Mouse (Mus musculus): ENCODE results near the gene Slc24a3.
A peak's percentile ranks its signal among the peaks of the same experiment; 100 is the strongest.

The Slc24a3 gene

DNA sequence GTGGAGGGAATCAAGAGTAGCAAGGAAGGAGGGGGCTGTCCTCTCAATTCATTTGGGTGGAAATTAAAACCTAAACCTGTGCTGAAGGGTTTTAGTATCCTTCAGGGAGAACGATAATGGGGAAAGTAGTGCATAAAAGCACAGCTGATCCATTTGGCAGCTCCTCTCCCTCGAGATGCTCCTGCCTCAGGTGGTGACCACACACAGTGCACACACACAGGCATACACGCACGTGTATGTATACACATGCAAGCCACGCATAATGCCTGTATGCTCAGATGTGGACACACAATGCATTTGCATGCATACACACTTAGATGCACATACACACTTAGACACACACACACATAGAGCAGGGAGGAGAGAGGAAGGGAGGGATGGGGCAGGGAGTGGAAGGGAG lies 206.2 kb downstream of the Slc24a3 start:
- DNase-seq, result no peak

DNA sequence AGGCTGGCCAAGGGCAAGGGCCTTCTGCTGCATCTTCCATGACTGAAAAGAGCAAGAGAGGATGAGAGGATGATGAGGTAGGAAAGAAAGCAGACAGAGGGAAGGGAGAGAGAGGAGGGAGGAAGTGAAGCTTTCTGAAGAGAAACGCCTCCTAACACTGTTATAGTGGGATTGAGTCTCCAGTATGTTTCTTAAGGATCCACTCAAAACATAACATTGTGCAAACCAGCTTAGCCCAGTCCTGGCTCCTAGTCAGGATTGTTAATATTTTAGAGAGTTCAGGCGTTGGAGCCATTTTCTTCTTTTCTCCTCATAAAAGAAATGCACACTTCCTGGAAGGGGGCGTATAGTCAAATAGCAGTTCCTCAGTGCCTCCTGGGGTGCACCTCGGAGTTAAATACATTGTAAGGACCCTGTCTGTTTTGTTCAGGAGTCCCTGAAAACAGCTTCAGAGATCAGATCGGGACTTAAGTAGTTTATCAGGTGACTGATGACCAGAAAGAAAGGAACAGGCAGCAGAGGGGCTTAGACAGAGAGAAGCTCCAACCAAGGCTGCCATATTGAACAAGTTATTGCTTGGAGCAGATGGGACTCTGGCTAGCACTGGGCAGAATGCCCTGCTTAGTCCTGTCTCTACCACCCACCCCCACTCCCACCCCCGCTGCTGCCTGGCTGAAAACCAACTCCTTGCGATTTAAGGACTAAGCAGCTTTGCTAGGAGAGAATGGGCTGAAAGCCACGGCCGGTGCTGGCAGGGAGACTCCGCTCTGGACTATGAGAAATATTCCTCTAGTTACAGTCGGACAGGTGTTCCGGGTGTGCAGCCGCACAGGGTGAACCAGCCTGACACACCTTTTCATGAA lies 215.6 kb downstream of the Slc24a3 start:
- DNase-seq, result peak; percentile 84 to 86

DNA sequence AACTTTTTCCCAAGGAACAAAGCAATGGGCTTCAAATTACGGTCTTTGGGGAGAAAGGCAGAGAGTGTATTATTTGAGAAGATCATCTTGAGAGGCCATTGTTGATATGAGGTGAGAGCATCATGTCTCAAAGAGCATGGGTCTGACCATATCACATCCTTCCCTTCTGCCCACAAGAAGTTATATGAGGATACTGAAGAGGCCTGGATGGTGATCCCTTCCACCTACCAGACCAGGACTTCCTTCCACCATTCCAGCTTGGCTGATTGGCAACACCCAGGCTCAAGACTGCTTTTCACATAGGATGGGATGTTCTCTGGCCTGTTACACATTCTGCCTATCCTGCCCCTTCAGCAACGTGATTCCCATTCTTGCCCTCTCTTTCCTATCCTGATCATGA lies 216.7 kb downstream of the Slc24a3 start:
- DNase-seq, result no peak

DNA sequence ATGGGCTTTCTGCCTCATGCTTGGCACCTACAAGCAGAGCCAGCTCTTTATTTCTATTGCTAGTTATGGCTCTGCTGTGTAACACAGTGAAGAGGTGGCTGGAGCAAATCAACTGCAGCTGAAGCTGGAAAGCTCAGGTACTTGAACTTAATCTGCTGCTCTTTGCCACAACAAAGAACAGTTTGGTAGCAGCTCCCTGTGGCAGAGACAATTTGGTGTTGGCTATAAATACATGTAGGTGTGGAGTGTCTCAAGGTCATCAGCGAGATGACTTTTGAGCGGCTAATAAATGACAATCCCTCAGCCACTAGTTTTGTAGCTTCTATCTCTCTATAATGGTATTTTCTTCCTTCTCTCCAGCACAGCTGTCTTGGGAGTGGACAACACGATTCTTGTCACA lies 217.7 kb downstream of the Slc24a3 start:
- no peak for DNase-seq

DNA sequence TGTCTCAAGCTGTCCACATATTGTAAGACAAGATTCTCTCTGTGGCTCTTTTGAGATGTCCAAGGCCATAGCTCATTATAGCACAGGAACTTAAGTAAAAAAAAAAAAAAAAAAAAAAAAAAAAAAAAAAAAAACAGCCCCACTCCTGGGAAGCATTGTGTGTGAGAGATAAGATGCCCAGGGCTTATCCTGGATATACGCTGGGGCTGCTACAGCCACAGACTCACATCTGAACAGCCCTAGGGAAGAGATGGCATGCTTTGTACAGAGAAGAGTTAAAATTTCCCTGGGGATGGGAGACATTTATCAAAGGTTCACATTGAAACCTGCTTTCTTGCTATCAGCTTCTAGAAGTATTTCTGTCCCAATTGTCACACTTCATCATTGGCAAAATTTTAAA lies 218.2 kb downstream of the Slc24a3 start:
- no peak for DNase-seq

DNA sequence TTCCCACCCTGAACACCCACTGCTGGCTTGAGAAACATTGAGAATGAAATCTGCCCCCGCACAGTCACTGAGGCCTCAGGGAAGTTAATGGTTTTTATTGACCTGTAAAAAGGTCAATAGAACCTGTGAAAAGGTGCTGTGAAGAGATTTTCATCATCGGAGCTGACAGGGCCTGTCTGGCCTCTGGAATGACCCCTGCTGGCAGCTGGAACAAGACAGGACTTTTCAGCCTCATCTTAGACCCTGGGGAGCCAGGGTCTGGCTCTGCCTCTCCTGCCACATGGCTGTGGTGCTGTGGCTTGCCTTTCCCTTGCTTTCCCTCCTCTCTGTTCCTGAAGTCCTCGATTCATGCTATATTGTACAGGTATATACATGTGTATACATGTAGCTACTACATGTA lies 228.2 kb downstream of the Slc24a3 start:
- no peak for DNase-seq

DNA sequence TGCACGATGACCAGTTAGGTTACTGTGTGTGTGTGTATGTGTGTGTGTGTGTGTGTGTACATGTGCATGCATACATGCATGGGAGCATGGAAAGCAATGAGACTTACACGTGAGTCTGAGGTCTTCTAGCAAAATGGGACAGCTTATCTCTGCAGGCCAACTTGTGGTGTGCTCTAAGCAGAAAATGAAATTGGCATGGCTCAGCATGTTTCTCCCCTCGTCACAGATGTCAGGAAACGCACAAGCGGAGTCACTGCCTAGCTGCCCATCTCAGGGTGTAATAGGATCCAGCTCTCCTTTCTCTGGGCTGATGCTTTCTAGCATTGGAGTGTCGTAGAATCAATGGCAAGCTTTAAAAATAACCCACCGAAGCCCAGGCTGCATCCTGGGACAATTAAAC lies 229.0 kb downstream of the Slc24a3 start:
- DNase-seq, result no peak

DNA sequence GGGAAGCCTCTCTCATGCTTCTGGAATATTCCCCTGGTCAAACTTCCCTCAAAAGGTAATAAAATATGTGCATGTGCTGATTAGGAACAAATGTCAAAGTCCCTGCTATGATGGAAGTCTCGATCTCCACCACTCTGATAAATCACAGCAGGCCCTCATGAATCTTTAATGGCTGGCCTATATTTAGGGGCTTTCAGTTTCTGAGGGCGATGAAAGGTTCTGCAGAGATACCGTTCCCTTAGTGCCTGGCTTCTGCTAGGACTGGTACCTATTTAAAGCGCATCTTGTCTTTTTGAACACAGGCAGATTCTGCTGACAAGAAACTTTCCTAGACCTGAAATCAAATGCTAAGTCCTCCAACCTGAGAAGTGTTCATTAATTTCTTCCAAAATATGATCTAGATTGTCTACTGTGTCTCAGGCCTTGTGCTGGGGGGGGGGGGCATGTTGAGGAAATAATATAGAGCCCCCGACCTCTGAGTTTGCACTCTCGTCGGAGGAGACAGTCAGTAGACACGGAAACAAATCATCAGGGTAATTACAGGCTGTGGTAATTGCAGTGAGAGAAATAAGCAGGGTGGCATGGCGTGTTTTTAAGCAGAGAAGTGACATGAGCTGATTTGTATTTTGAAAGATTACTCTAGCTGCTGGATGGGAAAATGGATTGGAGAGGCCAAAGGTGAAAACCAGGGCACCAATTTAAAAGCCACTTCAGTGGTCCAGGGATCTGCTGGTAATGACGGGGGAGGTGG lies 230.1 kb downstream of the Slc24a3 start:
- DNase-seq, result no peak

DNA sequence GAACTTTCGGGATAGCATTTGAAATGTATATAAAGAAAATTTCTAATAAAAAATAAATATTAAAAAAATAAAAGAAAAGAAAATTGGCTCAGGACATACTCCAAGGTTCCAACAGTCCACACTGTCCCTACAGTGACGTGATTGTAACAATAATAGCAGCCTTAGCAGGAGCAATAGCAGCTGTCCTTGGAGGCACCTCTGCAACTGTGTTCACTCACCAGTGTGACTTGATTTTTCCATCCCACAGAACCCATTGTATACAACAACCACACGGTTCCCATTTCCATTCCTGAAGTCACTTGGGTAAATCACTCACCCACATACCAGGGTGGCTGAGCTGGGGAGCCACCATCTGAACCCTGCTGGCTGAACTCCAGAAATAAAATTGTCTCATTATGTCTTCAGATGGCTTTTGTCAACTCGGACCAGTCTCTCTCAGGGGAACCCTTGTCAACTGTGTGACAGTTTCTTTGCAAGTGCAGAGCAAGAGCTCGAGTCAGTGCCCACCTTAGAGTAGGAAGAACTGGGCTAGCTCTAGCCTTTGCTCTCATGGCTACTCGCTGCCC lies 233.8 kb downstream of the Slc24a3 start:
- no peak for DNase-seq

DNA sequence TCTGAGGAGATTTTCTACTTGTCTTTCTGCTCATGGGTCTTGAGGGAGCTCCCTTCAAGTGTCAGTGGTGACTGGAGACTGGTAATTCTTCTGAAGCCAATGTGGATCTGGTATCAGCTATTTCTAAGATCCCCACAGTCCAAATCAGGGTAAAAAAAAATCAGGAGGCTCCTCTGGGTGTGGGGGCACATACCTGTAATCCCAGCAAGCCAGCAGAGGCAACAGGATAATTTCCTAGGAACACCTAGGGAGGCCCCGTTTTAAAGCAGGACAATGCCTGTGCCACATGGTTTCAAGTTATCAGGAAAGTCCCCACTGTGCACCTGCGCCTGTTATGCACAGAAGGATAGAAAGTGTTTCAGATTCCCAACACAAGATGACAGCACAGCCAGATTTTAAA lies 234.4 kb downstream of the Slc24a3 start:
- no peak for DNase-seq

DNA sequence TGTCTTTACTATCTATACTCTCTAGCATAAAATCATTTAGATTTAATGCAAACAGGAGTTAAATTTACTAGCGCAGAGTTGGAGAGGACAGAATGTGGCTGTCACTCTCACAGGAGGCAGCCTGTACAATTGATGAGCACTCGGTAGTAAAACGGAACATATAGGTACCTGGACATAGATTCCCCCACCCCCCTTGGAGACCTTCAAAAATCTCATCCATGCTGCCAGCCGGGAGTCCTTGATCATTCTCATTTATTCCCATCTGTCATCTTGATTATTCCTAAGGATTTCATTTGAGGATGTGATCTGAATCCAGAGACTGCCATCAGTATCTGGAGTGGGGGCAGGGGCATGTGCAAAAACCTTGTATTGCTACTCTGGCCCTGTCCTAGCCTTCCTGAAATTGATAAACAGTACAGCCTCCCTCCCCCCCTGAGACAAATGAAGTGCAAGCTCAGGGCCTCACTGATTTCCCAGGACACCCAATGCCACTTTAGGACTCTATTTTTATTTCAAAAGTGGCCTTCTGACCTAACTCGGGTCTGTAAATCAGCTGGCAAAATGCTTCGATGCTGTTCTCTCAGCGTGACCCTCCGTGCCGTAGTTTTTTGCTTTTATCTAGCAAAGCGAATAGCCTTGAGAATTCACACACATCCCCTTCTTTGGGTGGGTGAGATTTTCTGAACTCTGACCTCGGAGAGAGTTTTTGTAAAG lies 237.4 kb downstream of the Slc24a3 start:
- DNase-seq, result no peak

DNA sequence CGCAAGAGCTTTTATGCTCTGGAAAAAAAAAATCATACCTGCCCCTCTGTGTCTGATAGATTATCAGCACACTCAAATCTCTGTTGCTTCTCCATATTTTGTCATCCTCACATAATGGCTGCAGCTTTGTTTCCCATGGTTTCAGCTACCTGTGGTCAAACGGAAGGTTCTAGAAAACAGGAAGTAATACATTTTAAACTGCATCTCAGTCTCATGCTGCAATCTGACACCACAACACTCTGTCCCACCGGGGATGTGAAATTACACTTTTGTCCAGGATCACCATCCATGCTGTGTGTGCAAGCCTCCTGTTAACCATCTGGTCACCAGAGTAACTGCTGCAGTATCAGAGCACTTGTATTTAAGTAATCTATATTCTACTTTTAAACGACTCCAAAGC lies 238.2 kb downstream of the Slc24a3 start:
- no peak for DNase-seq

DNA sequence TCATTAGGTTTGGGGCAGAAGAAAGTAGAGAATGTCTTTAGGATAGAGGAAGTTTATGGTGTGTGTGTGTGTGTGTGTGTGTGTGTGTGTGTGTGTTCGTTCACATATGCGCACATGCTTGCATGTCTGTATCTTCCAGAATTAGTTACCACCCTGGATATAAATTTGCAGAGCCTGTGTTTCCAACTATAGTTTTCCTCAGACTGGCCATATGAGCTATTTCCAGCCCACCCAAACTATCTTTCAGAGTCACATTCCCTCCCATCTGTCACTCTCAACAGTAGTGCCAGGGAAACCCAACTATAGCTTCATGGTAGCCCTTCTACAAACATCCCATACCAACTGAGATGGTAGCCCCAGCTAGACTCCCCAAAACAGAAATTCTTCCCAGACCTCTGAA lies 250.2 kb downstream of the Slc24a3 start:
- DNase-seq, result no peak

DNA sequence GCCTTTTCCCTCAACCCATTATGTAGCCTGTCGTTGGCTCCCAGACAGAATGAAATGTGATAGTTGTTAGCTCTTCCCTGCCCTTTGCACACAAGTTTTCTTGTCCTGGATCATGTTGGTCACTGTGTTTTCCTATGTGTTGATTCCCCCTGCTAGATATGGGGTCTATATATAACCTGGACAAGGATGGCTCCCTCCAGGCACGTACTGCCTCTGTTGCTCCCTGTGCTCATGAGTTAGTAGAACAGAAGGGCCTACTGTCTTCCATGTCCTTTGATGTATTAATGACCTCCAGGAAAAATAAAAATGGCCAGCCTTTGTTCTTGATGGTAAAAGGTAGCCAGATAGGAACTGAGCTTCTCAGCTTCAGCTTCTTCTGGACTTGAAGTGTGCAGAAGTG lies 251.5 kb downstream of the Slc24a3 start:
- DNase-seq, result no peak

DNA sequence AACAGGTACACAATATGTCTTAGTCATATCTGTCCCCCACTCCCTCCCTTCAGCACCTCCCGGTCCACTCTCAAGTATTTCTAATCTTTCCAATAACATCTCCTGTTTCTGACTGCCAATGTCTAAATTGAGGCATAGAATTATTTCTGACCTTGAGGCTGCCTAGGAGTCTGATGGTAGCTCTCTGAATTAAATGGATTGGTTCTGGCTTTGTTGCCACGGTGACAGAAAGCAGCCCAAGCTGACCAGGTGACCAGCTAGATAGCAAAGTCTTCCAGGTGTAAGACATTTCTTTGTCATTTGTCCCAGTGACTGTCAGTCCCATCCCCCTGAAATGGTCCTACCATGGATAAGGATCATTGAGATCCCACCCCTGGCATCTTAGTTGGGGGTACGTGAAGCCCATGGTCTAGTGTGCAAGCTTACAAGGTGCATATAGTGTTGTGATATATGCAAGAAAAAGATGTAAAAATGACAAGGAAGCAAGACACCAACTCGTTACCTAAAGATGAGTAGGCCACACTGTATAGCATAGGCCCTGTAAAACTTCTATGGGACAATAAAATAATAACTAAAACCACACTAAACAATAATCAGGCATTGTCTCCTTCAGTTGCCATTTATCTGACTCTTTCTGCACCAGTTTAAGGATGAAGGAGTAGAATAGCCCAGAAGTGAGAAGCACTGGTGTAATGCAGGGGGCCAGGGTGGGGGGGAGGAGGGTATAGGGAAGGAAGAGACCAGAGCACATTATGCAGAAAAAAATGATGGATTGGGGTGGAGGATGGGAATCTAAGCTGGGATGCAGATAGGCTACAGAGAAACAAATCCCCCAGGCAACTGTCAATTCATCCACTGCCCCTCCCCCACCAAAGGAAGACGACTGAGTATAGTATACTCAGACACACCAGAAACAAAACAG lies 253.7 kb downstream of the Slc24a3 start:
- DNase-seq, result no peak

DNA sequence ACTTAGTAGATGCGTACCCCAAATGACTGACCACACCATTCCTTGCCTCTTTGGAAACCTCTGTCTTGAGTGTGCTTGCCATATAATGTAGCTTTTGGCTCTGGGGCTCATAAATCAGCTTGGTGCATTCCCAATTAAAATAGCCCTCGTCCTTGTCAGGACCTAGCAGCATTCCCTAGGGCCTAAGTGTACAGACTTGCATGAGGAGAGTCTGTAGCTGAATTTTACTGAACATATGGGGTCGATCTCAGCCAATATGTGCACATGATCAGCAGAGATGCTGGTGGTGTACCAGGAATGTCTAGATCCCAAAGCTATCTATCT lies 254.3 kb downstream of the Slc24a3 start:
- no peak for DNase-seq

DNA sequence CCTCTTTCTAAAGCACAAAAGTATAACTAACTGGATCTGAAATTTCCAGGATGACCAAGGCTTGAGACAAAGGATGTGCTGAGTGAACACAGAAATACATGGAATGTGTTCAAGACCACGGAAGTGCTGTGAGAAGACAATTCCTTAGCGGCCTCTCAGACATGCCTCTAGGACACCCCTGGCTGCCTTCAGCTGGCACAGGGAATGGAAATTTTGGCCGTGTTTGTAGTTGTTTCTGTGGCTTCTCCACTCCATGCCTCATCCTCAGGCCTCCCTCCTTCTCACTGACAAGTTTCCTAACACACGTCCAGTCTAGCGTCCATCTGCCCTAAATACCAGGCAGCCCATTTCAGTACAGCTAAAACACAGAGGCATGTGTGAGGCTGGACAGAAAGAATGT lies 262.4 kb downstream of the Slc24a3 start:
- no peak for DNase-seq

DNA sequence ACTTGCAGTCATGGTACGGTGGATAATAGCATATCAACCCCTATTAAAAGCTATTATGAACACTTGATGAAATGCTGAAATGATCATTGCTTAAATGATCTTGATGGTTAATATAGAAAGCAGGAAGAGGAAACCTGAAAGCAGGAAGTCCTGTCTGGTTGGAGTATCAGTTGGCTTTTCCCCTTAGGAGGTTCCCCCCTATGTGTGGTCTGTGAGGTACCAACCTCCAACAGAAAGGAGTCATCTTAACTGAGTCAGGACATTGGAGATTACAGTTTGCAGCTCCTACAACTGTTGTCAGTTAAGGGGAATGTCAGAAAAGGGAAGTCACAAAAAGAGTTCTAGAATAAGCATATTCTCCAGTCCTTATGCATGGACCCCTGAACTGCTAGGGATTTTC lies 266.5 kb downstream of the Slc24a3 start:
- no peak for DNase-seq

DNA sequence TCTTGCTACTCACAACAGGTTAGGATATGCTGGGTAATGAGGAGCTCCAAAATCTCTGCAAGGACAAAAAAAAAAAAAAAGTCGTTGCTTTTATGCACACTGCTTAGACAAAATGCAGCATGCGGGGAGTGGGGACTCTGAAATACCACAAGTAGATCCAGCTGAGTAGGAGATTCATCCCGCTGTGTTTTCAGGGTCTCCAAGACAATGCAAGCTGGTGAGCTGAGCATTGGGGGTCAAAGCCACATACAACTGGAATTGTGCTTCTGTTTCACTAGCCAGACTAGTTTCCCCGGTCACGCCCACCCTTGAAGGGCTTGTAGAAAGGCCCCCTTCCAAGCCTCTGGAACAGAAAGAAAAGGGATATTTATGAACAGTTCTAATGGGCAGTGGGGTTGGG lies 270.8 kb downstream of the Slc24a3 start:
- DNase-seq, result no peak

DNA sequence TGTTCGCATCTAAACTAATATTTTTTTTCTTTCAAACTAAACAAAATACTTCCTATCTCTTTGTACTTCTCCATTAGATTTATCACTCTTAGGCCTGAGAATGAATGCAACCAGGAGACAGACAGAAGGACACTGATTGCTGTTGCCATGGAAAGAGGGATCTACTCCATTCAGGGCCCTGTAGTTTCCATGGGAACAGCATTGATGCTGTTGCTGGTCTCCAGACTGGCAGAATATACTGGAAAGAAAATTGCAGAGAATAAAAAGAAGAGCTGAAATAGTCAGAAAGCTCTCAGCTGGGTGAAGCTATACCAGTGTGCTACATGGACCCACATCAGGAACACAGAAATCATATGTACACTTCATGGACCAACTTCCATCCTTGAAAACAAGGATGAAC lies 272.2 kb downstream of the Slc24a3 start:
- no peak for DNase-seq

DNA sequence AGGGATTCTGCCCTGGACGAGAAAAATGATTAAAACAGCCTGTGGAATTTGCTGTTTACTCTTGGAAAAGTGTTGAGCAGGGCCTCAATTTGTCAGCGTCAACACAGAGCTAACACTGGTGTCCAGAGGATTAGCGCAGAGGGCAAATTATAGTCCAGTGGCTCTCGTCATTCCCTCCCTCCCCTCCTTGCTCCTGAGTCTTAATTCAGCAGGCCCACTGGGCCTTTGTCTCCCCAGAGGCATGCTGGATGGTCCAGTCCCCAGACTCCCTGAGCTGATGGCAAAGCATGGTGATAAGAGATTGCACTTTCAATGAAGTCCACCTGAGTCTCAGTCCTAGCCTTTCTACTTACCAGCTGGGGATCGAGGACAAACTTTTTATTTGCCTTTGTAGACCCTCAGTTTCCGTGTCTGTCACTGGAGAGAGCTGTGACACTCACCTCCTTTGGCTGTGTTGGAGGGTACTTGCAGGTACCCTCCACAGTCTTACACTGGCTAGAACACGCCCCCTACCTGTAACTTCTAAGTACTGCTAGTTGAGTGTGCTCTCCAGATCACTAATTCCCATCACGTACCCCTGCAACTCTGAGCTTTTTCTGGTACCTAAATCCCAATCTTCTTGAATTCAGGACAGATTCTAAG lies 289.7 kb downstream of the Slc24a3 start:
- DNase-seq, result no peak

DNA sequence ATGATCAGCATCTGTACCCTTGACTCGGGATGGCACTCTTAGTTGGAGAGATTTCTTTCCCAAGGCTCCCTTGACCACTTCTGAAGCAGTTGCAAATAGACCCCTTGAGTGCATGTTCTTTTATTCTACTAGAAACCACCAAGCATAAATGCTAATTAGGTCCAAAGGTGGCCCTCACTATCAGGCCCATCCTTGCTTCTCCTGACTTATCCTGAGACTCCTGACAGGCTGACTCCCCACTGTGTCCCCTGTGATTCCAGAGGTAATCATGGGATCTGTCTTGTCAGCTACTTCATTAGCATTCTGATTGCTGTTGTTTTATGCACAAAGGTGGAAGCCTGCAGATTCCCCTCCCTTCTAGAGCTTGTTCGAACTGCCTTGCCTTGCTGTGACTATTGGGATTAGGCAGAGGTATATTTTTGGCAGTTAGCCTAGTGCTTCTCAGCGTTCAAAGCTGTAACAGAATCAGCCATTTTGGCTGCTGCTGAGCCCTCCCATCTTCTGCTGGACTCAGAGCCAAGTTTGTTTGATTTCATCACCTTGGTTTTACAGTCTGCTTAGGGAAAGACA lies 293.4 kb downstream of the Slc24a3 start:
- DNase-seq, result no peak

Data from cerebellum, postnatal 36 days (tissue).